Comparison of ENCODE assay signal across 13 mouse cellular contexts in the genomic region with DNA sequence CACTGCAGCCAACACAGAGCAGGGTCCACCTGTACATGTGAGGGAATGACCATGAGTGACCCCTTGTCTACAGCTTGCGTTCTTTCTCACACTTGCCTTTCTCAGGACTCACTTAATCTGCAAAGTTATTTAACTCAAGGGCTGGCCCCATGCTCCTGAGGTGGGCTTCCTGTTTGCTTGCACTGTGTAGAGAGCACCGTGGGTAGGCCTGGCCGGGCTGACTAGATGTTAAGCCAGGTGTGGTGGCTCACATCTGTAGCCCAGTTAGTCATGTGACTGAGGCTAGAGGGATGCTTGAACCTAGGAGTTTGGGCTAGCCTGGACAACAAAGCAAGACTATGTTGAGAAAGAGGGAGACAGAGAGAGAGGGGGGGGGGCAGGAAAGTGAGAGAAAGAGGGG.
DNase-seq lines count a peak whose midpoint lies in the region; ATAC-seq and TF ChIP-seq lines count a peak whose summit lies in the region.
"Had no signal": no experiment of that assay in that cellular context is flagged by ENCODE, and none has a peak within 500 bp of the region (broad histone marks: within the 10 kb centered on the region; RNA-seq: fewer than 3 reads in every experiment).

No protein-coding gene starts in this region.

- peaks cover 76% of the 10 kb centered on the region for H3K4me1 ChIP-seq in heart, embryonic 15.5 days (replicated peaks)
- H3K4me1 ChIP-seq in liver, postnatal 0 days (ENCODE audit: insufficient read depth): peaks cover 6% of the 10 kb centered on the region
- H3K4me1 ChIP-seq in liver, embryonic 12.5 days: peaks cover 32% of the 10 kb centered on the region
- H3K4me1 ChIP-seq in embryonic facial prominence, embryonic 10.5 days: peaks cover 74% of the 10 kb centered on the region
- H3K4me1 ChIP-seq in midbrain, embryonic 15.5 days: peaks cover 12% of the 10 kb centered on the region

- no peak overlapping the region for H3K4me3 ChIP-seq in heart, embryonic 15.5 days
- H3K4me3 ChIP-seq in liver, postnatal 0 days (ENCODE audit: low read depth, low read length): no peak overlapping the region
- no peak overlapping the region for H3K4me3 ChIP-seq in liver, embryonic 12.5 days
- no peak overlapping the region for H3K4me3 ChIP-seq in embryonic facial prominence, embryonic 10.5 days
- no peak overlapping the region for H3K4me3 ChIP-seq in midbrain, embryonic 15.5 days
- H3K4me3 ChIP-seq: limb, embryonic 15.5 days had no signal

- H3K27me3 ChIP-seq in heart, embryonic 15.5 days: no peaks in the 10 kb centered on the region
- H3K27me3 ChIP-seq in liver, postnatal 0 days (ENCODE audit: insufficient read depth, low read length): no peaks in the 10 kb centered on the region
- no peaks in the 10 kb centered on the region for H3K27me3 ChIP-seq in liver, embryonic 12.5 days (replicated peaks)
- no peaks in the 10 kb centered on the region for H3K27me3 ChIP-seq in embryonic facial prominence, embryonic 10.5 days (replicated peaks; ENCODE audit: low read depth, poor library complexity, severe bottlenecking)
- H3K27me3 ChIP-seq in midbrain, embryonic 15.5 days (replicated peaks): no peaks in the 10 kb centered on the region
- H3K27me3 ChIP-seq: limb, embryonic 15.5 days had no signal

- no peak for DNase-seq in heart, adult 8-10 months (ENCODE audit: low spot score)
- DNase-seq in liver, postnatal 0 days: no peak
- DNase-seq in A20 (ENCODE audit: low read depth, low spot score): peak; percentile 53
- no peak for DNase-seq in embryonic facial prominence, embryonic 10.5 days (ENCODE audit: low spot score)
- DNase-seq in cerebellum, adult 11 months: no peak
- DNase-seq: cerebellum, postnatal 36 days had no signal

- H3K27ac ChIP-seq in heart, embryonic 15.5 days: peak overlapping the region; percentile 64
- 0 out of 2 replicates have a peak overlapping the region, but pooled peaks have one; percentile 53 for H3K27ac ChIP-seq in liver, postnatal 0 days (ENCODE audit: low read depth)
- H3K27ac ChIP-seq in liver, embryonic 12.5 days: no peak overlapping the region
- H3K27ac ChIP-seq in embryonic facial prominence, embryonic 10.5 days (replicated peaks): 0 out of 2 replicates have a peak overlapping the region, but pooled peaks have one; percentile 70
- no peak overlapping the region for H3K27ac ChIP-seq in midbrain, embryonic 15.5 days
- H3K27ac ChIP-seq: hindbrain, postnatal 0 days had no signal

- TF ChIP-seq EP300 in liver, postnatal 0 days (IDR thresholded peaks at IDR 0.05; ENCODE audit: low read depth): no peak

- ATAC-seq in heart, embryonic 15.5 days (replicated peaks; ENCODE audit: insufficient number of reproducible peaks, insufficient read depth, low FRiP score, low read depth): no peak
- no peak for ATAC-seq in liver, postnatal 0 days
- ATAC-seq in liver, embryonic 12.5 days: no peak
- no peak for ATAC-seq in midbrain, embryonic 15.5 days (replicated peaks)
- ATAC-seq: hindbrain, postnatal 0 days; midbrain, embryonic 16.5 days had no signal

- H3K36me3 ChIP-seq in heart, embryonic 15.5 days: no peaks in the 10 kb centered on the region
- no peaks in the 10 kb centered on the region for H3K36me3 ChIP-seq in liver, postnatal 0 days (replicated peaks; ENCODE audit: insufficient read depth, low read length)
- H3K36me3 ChIP-seq in liver, embryonic 12.5 days: no peaks in the 10 kb centered on the region
- H3K36me3 ChIP-seq in embryonic facial prominence, embryonic 10.5 days (replicated peaks): no peaks in the 10 kb centered on the region
- H3K36me3 ChIP-seq in midbrain, embryonic 15.5 days (replicated peaks): no peaks in the 10 kb centered on the region
- H3K36me3 ChIP-seq: G1E; limb, embryonic 15.5 days had no signal

- WGBS in heart, embryonic 15.5 days: 70% methylated on average over 3 of the region's 3 CpGs
- 59% methylated on average over 3 of the region's 3 CpGs for WGBS in liver, postnatal 0 days (ENCODE audit: insufficient replicate concordance)
- 67% methylated on average over 3 of the region's 3 CpGs for WGBS in liver, embryonic 12.5 days (ENCODE audit: insufficient replicate concordance)
- WGBS in embryonic facial prominence, embryonic 10.5 days: 77% methylated on average over 3 of the region's 3 CpGs
- WGBS in midbrain, embryonic 15.5 days: 86% methylated on average over 3 of the region's 3 CpGs

- TF ChIP-seq CTCF in liver, postnatal 0 days (IDR thresholded peaks at IDR 0.05; ENCODE audit: low read depth): no peak

- no peak overlapping the region for H3K9ac ChIP-seq in heart, embryonic 15.5 days
- H3K9ac ChIP-seq in liver, postnatal 0 days (replicated peaks): no peak overlapping the region
- H3K9ac ChIP-seq in liver, embryonic 12.5 days: no peak overlapping the region
- no peak overlapping the region for H3K9ac ChIP-seq in midbrain, embryonic 15.5 days
- H3K9ac ChIP-seq: limb, embryonic 15.5 days had no signal

- no peak overlapping the region for H3K4me2 ChIP-seq in heart, embryonic 15.5 days
- H3K4me2 ChIP-seq in liver, postnatal 0 days (ENCODE audit: low read depth, low read length): no peak overlapping the region
- H3K4me2 ChIP-seq in liver, embryonic 12.5 days: no peak overlapping the region
- H3K4me2 ChIP-seq in midbrain, embryonic 15.5 days: no peak overlapping the region
- H3K4me2 ChIP-seq: limb, embryonic 15.5 days had no signal

- H3K9me3 ChIP-seq in heart, embryonic 15.5 days (replicated peaks): no peaks in the 10 kb centered on the region
- H3K9me3 ChIP-seq in liver, postnatal 0 days (ENCODE audit: low read length): no peaks in the 10 kb centered on the region
- no peaks in the 10 kb centered on the region for H3K9me3 ChIP-seq in liver, embryonic 12.5 days (replicated peaks)
- H3K9me3 ChIP-seq in embryonic facial prominence, embryonic 10.5 days: no peaks in the 10 kb centered on the region
- H3K9me3 ChIP-seq in midbrain, embryonic 15.5 days: no peaks in the 10 kb centered on the region
- H3K9me3 ChIP-seq: limb, embryonic 15.5 days had no signal

Comparison
In these comparisons a context has a peak if more than half of its experiments do, and no peak if none do; other contexts are left out.
1. H3K27ac ChIP-seq: peak in heart, embryonic 15.5 days (single experiment), liver, postnatal 0 days (single experiment) and embryonic facial prominence, embryonic 10.5 days (single experiment); none in liver, embryonic 12.5 days (single experiment) and midbrain, embryonic 15.5 days (single experiment).